Mouse (Mus musculus) intestine, embryonic 16.5 days (tissue): ENCODE results near the gene Olfr1512. TPM values are rescaled to one million over a fixed set of nuclear protein-coding genes. Genes with fewer than 3 reads are reported as not detected.
"Not testable (repeated sequence)": the region's sequence is repeated elsewhere in the genome, so short reads cannot be mapped to it uniquely, and the experiment has no call there.

Experiments used
- ATAC-seq: fragments of 200-750 bp; cut with Nextera tagmentation; 2 replicates; pipeline ENCODE4 v1.8.0; 2017; ENCODE audit warnings: moderate TSS enrichment, moderate library complexity
- H3K27ac ChIP-seq: fragments of 300-500 bp; sonication (generic); 2 replicates; pipeline ENCODE4 v1.5.1; 2014; ENCODE audit warnings: mild to moderate bottlenecking, low read length
- H3K27me3 ChIP-seq: fragments of 300-500 bp; sonication (generic); replicated peaks from 2 replicates; pipeline ENCODE4 v1.6.1; 2014; ENCODE audit warnings: low read length, control low read depth, mixed read lengths; ENCODE audit not compliant: control insufficient read depth, insufficient read depth
- H3K36me3 ChIP-seq: fragments of 300-500 bp; sonication (generic); 2 replicates; pipeline ENCODE4 v1.6.1; 2014; ENCODE audit warnings: low read length, control low read depth; ENCODE audit not compliant: control insufficient read depth, insufficient read depth
- H3K4me1 ChIP-seq: fragments of 300-500 bp; sonication (generic); 2 replicates; pipeline ENCODE4 v1.6.1; 2014; ENCODE audit warnings: low read length, control low read depth, mixed read lengths; ENCODE audit not compliant: control insufficient read depth, insufficient read depth
- H3K4me2 ChIP-seq: fragments of 300-500 bp; sonication (generic); 2 replicates; pipeline ENCODE4 v1.6.1; 2014; ENCODE audit warnings: low read depth, low read length, control low read depth
- H3K4me3 ChIP-seq: fragments of 300-500 bp; sonication (generic); 2 replicates; pipeline ENCODE4 v1.5.1; 2014; ENCODE audit warnings: mild to moderate bottlenecking, low read length
- H3K9ac ChIP-seq: fragments of 300-500 bp; sonication (generic); 2 replicates; pipeline ENCODE4 v1.6.1; 2014; ENCODE audit warnings: low read depth, low read length
- H3K9me3 ChIP-seq: fragments of 300-500 bp; sonication (generic); 2 replicates; pipeline ENCODE4 v1.6.1; 2016; ENCODE audit warnings: low read length, control low read depth; ENCODE audit not compliant: control insufficient read depth
- WGBS: fragments of 180-500 bp; shearing (Covaris S2); extraction: QIAGEN DNeasy Blood & Tissue Kit; methylation state at CpG from one replicate; pipeline ENCODE4 v1.1.7; 2014; 5-methylcytosine and 5-hydroxymethylcytosine counted together
- polyA plus RNA-seq: library from polyadenylated mRNA; unstranded; fragments of >200 nt; fragmentation: Nextera tagmentation; extraction: Ambion mirVana; gene quantifications from 2 replicates; pipeline ENCODE4 v1.2.1, GENCODE M21; 2015

The Olfr1512 gene
- polyA plus RNA-seq: not detected in 2 replicates

DNA sequence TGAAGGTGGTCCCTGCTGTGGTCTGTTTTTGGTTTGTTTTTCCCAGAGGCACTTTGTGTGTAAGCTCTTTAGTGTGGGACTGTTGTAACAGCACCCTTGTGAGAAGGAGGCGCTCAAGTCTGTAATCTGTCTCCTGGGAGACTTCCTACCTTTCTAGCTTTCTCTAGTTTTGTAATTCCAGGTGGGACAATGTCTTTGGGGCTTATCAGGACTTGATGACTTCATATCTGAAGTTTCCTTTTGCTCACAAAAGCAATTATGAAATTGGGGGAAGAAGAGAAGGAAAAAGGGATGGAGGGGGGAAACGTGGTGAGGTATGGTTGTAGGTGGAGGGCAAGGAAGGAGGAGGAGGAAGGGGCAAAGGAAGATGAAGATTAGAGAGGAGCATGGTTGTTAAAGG is at the start of gene Olfr1512:
Gene Olfr1512, minus strand, starts transcription at position 101 of the 400 bp plus-strand sequence.
- H3K27me3 ChIP-seq: no peaks in the 10 kb centered on the region
- WGBS: 86% methylated on average over 2 of the region's 2 CpGs
- no peak for ATAC-seq
- H3K9ac ChIP-seq: no peak within 1 kb of the TSS
- H3K4me1 ChIP-seq: no peaks in the 10 kb centered on the region
- H3K36me3 ChIP-seq: no peaks in the 10 kb centered on the region
- H3K9me3 ChIP-seq: no peaks in the 10 kb centered on the region
- no peak within 1 kb of the TSS for H3K27ac ChIP-seq
- no peak within 1 kb of the TSS for H3K4me3 ChIP-seq
- H3K4me2 ChIP-seq: no peak within 1 kb of the TSS

DNA sequence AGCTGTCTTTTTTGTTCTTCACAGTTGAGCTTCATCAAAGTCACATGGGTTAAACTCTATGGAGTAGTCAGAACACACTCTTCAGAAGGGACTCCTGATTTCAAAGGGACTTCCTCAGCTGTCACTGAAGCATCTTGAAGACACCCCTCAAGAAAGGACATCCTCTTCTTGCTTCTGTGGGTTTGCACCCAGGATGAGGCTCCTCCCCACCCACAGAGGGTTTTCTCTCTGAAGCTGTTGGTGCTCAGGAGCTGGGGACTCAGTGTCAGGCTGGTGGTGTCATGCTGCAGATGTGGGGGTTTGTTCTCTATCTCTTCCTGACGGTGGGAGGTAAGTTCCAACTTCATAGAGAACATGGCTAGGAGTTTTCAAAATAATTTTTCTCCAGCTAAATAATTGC is 48.7 kb upstream of the Olfr1512 start:
- Histone ChIP-seq H3K27ac (no peak overlapping the region), H3K27me3 (no peaks in the 10 kb centered on the region), H3K36me3 (no peaks in the 10 kb centered on the region), H3K4me1 (no peaks in the 10 kb centered on the region), H3K9ac (no peak overlapping the region), H3K4me2 (no peak overlapping the region), H3K4me3 (no peak overlapping the region), H3K9me3 (no peaks in the 10 kb centered on the region)
- WGBS: 94% methylated on average over 1 of the region's 1 CpGs
- no peak for ATAC-seq

GRCm38 (mm10) chr14:52414273-52414672 is 35.3 kb upstream of the Olfr1512 start, which contains the start of gene Olfr1510:
Olfr1510 (minus strand) TSS chr14:52414373.
- ATAC-seq: no peak
- H3K9ac ChIP-seq: no peak within 1 kb of the TSS
- H3K36me3 ChIP-seq: no peaks in the 10 kb centered on the region
- H3K27me3 ChIP-seq: no peaks in the 10 kb centered on the region
- H3K27ac ChIP-seq: no peak within 1 kb of the TSS
- H3K4me3 ChIP-seq: no peak within 1 kb of the TSS
- H3K4me1 ChIP-seq: no peaks in the 10 kb centered on the region
- WGBS: 89% methylated on average over 3 of the region's 3 CpGs
- H3K9me3 ChIP-seq: no peaks in the 10 kb centered on the region
- no peak within 1 kb of the TSS for H3K4me2 ChIP-seq

DNA sequence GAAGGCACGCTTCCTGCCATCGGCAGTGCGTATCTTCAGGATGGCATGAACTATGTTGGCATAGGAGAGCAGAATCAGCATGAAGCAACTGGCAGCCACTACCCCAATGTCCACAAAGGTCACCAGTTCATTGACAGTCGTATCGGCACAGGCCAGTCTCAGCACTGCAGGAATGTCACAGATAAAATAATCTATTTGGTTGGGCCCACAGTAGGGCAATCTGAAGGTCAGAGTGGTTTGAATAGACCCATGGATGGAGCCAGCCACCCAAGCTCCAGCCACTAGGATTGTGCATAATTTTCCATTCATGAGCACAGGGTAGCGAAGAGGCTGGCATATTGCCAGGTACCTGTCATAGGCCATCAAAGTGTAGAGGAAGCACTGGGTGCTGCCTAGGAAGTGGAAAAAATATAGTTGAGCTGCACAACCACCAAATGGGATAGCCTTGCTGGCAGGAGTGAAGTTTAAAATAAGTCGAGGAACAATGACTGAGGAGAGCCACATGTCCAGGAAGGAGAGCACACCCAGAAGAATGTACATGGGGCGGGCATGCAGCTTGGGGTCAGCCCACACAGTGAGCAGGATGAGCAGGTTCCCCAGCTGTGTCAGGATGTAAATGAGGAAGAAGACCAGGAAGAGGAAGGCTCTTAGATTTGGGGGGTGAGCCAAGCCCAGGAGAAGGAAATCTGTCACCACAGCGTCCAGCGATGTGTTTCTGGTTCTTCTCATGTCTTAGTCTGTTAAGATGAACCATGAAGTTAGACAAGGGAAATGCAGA is 31.4 kb upstream of the Olfr1512 start:
- not testable (repeated sequence) for ATAC-seq, H3K27ac ChIP-seq, H3K27me3 ChIP-seq, H3K4me1 ChIP-seq, H3K4me2 ChIP-seq, H3K9me3 ChIP-seq, H3K9ac ChIP-seq, H3K36me3 ChIP-seq, H3K4me3 ChIP-seq
- 72% methylated on average over 7 of the region's 10 CpGs for WGBS

DNA sequence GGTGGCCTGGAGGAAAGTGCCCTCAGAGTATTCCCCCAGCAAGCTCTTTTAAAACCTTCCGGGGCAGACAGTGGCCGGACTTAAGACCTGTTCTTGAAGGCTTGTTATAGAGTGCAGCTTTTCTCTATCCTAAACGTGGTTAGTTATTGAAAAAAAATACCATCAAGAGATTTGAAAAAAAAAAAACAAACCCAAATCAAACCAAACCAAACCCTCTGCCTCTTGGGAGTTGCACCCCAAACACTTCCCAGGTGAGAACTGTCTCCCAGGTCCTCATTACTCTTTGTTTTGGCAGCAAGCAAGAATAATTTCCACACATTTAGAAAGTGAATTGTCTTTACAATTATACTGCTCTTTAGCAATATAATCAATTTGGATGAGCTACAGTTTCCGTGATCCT is 18.3 kb upstream of the Olfr1512 start, which contains the start of gene Olfr1511:
Gene Olfr1511, minus strand, starts transcription at position 101 of the 400 bp plus-strand sequence.
- Histone ChIP-seq H3K27me3 (no peaks in the 10 kb centered on the region), H3K4me1 (no peaks in the 10 kb centered on the region), H3K27ac (no peak within 1 kb of the TSS), H3K9me3 (no peaks in the 10 kb centered on the region), H3K9ac (no peak within 1 kb of the TSS), H3K4me2 (no peak within 1 kb of the TSS), H3K36me3 (no peaks in the 10 kb centered on the region), H3K4me3 (no peak within 1 kb of the TSS)
- 79% methylated on average over 4 of the region's 4 CpGs for WGBS
- no peak for ATAC-seq

GRCm38 (mm10) chr14:52390084-52390848 is 11.3 kb upstream of the Olfr1512 start:
- not testable (repeated sequence) for H3K9me3 ChIP-seq, H3K27me3 ChIP-seq, H3K4me3 ChIP-seq, H3K36me3 ChIP-seq, H3K4me1 ChIP-seq, H3K27ac ChIP-seq, H3K9ac ChIP-seq, H3K4me2 ChIP-seq, ATAC-seq
- 78% methylated on average over 9 of the region's 9 CpGs for WGBS

- H3K4me3 ChIP-seq: no peak overlapping the region
- WGBS: 91% methylated on average over 3 of the region's 3 CpGs
- no peak overlapping the region for H3K27ac ChIP-seq
- no peak for ATAC-seq
- no peaks in the 10 kb centered on the region for H3K36me3 ChIP-seq
- no peaks in the 10 kb centered on the region for H3K27me3 ChIP-seq
- H3K9ac ChIP-seq: no peak overlapping the region
- H3K9me3 ChIP-seq: no peaks in the 10 kb centered on the region
- no peak overlapping the region for H3K4me2 ChIP-seq
- no peaks in the 10 kb centered on the region for H3K4me1 ChIP-seq
These were observed 10.2 kb downstream of the Olfr1512 start for GRCm38 (mm10) chr14:52368741-52369140.

DNA sequence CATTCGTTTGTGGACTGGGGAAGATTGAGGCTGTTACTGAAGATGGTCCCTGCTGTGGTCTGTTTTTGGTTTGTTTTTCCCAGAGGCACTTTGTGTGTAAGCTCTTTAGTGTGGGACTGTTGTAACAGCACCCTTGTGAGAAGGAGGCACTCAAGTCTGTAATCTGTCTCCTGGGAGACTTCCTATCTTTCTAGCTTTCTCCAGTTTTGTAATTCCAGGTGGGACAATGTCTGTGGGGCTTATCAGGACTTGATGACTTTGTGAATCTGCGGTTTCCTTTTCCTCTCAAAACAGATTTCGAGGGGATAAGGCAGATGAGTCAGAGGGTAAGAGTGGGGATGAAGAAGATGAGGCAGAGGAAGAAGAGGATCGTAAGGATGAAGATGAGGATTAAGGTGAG is 22.7 kb downstream of the Olfr1512 start, which contains the start of gene Olfr1513:
Gene Olfr1513, minus strand, starts transcription at position 101 of the 400 bp plus-strand sequence.
- Histone ChIP-seq H3K4me1 (no peaks in the 10 kb centered on the region), H3K9me3 (no peaks in the 10 kb centered on the region), H3K4me3 (no peak within 1 kb of the TSS), H3K27me3 (no peaks in the 10 kb centered on the region), H3K27ac (no peak within 1 kb of the TSS), H3K36me3 (no peaks in the 10 kb centered on the region), H3K9ac (no peak within 1 kb of the TSS), H3K4me2 (no peak within 1 kb of the TSS)
- WGBS: 68% methylated on average over 4 of the region's 4 CpGs
- ATAC-seq: no peak

DNA sequence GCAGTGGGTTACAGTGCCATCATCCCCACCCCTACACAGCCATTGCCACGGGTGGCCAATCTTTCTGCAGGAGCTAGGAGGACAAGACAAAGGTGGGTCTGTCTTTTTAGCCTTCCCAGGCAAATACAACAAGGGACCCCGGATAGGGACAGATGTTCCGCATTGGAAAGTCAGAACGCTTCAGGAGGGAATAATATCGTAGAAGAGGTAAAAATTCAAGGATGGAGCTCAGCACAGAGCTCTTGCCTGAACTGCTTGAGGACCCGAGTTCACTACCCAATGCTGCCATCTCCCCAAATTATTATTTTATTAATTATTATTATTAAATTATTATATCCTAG is 39.5 kb downstream of the Olfr1512 start:
- no peaks in the 10 kb centered on the region; the same call in 1 of the 2 replicates for H3K27me3 ChIP-seq
- 65% methylated on average over 6 of the region's 6 CpGs for WGBS
- no peaks in the 10 kb centered on the region for H3K36me3 ChIP-seq
- no peak overlapping the region for H3K4me2 ChIP-seq
- H3K4me3 ChIP-seq: no peak overlapping the region
- H3K9ac ChIP-seq: no peak overlapping the region
- H3K4me1 ChIP-seq: no peaks in the 10 kb centered on the region
- ATAC-seq: no peak
- H3K27ac ChIP-seq: no peak overlapping the region
- H3K9me3 ChIP-seq: no peaks in the 10 kb centered on the region
